ENCODE assay signal across 18 mouse cellular contexts in genomic region chr7:44253023-44253616, GRCm38 (mm10). TPM values are rescaled to one million over a fixed set of nuclear protein-coding genes. Genes with fewer than 3 reads are reported as not detected.
DNase-seq lines count a peak whose midpoint lies in the region; ATAC-seq and TF ChIP-seq lines count a peak whose summit lies in the region.
"Had no signal": no experiment of that assay in that cellular context is flagged by ENCODE, and none has a peak within 500 bp of the region (broad histone marks: within the 10 kb centered on the region; RNA-seq: fewer than 3 reads in every experiment).

No protein-coding gene starts in this region.

- no peak for TF ChIP-seq CTCF in CH12.LX (conservative IDR thresholded peaks at IDR 0.05 in 1 of 2, IDR thresholded peaks at IDR 0.05 in 1 of 2; ENCODE audit: low read depth in 2 of 2, low read length in 2 of 2)

- no peak; the same call in 1 of the 2 replicates for TF ChIP-seq POLR2A in CH12.LX (IDR thresholded peaks at IDR 0.05; ENCODE audit: low read depth, low read length)
- TF ChIP-seq POLR2A in limb, embryonic 14.5 days (IDR thresholded peaks at IDR 0.05; ENCODE audit: borderline replicate concordance, extremely low read depth, insufficient read depth, insufficient read length): no peak

- in situ Hi-C loops in CH12.LX (cut with MboI; ENCODE audit: low pct_ligation_motif_present, low pct_unique_long_range_greater_than_20kb, low sequenced_read_pairs): no loop called here

- no peak overlapping the region for H3K4me2 ChIP-seq in forebrain, embryonic 12.5 days
- no peak overlapping the region for H3K4me2 ChIP-seq in forebrain, embryonic 11.5 days (ENCODE audit: low read depth, low read length, severe bottlenecking)
- H3K4me2 ChIP-seq in CH12.LX (ENCODE audit: insufficient read depth, low read depth, poor library complexity, severe bottlenecking): no peak overlapping the region
- no peak overlapping the region for H3K4me2 ChIP-seq in limb, embryonic 14.5 days (replicated peaks; ENCODE audit: low read depth, low read length, severe bottlenecking)
- H3K4me2 ChIP-seq: heart, embryonic 13.5 days; neural tube, embryonic 12.5 days had no signal

- dilution Hi-C loops in CH12.LX (cut with MboI; ENCODE audit: extremely low pct_ligation_motif_present, extremely low pct_unique_long_range_greater_than_20kb, low sequenced_read_pairs): no loop called here

- peaks cover 4% of the 10 kb centered on the region for H3K79me2 ChIP-seq in CH12.LX (replicated peaks; ENCODE audit: control insufficient read depth, extremely low read depth, insufficient read depth, poor library complexity, severe bottlenecking)

- intact Hi-C loops in left cerebral cortex, postnatal 4 days (cut with DNase I): no loop called here
- intact Hi-C loops in heart, postnatal 36 days (cut with DNase I): no loop called here

- no peak for TF ChIP-seq EP300 in CH12.LX (IDR thresholded peaks at IDR 0.05; ENCODE audit: low read length)

- no peak overlapping the region for H3K9ac ChIP-seq in forebrain, embryonic 12.5 days
- H3K9ac ChIP-seq in forebrain, embryonic 11.5 days (ENCODE audit: low read length): no peak overlapping the region
- no peak overlapping the region for H3K9ac ChIP-seq in CH12.LX (ENCODE audit: insufficient read depth, low read depth)
- no peak overlapping the region for H3K9ac ChIP-seq in limb, embryonic 14.5 days (ENCODE audit: low read depth, low read length, severe bottlenecking)
- H3K9ac ChIP-seq: heart, embryonic 13.5 days; neural tube, embryonic 12.5 days had no signal

- no peaks in the 10 kb centered on the region for H3K27me3 ChIP-seq in forebrain, embryonic 12.5 days
- no peaks in the 10 kb centered on the region for H3K27me3 ChIP-seq in forebrain, embryonic 11.5 days (ENCODE audit: control insufficient read depth, insufficient read depth, low read length)
- peaks cover 1% of the 10 kb centered on the region for H3K27me3 ChIP-seq in CH12.LX (replicated peaks)
- no peaks in the 10 kb centered on the region for H3K27me3 ChIP-seq in limb, embryonic 14.5 days (ENCODE audit: control insufficient read depth, insufficient read depth, low read length)
- H3K27me3 ChIP-seq: heart, embryonic 13.5 days; neural tube, embryonic 12.5 days had no signal

- 71% methylated on average over 15 of the region's 15 CpGs for WGBS in forebrain, embryonic 12.5 days
- WGBS in forebrain, embryonic 11.5 days: 64% methylated on average over 15 of the region's 15 CpGs
- WGBS in limb, embryonic 14.5 days: 63% methylated on average over 15 of the region's 15 CpGs

- H3K27ac ChIP-seq in forebrain, embryonic 12.5 days: 0 out of 2 replicates have a peak overlapping the region, but pooled peaks have one; percentile 2
- H3K27ac ChIP-seq in forebrain, embryonic 11.5 days (ENCODE audit: low read depth, low read length): no peak overlapping the region
- no peak overlapping the region for H3K27ac ChIP-seq in CH12.LX (ENCODE audit: insufficient read depth, low read depth)
- H3K27ac ChIP-seq in limb, embryonic 14.5 days (replicated peaks; ENCODE audit: low read depth, low read length): no peak overlapping the region
- H3K27ac ChIP-seq: heart, embryonic 13.5 days; neural tube, embryonic 12.5 days had no signal

- no peak for DNase-seq in forebrain, embryonic 11.5 days (ENCODE audit: low spot score)
- DNase-seq in left cerebral cortex, postnatal 4 days: peak; percentile 22
- DNase-seq in left cerebral cortex, adult 18-20 months (ENCODE audit: low spot score in 2 of 2): no peak
- DNase-seq in CH12.LX (ENCODE audit: extremely low read depth): peak; percentile 11
- DNase-seq in limb, embryonic 14.5 days (ENCODE audit: low spot score): no peak
- DNase-seq in heart, postnatal 36 days: no peak
- DNase-seq: lung, adult 18-20 months had no signal

- H3K4me1 ChIP-seq in forebrain, embryonic 12.5 days: peaks cover 9% of the 10 kb centered on the region
- H3K4me1 ChIP-seq in forebrain, embryonic 11.5 days (replicated peaks; ENCODE audit: control insufficient read depth, insufficient read depth, low read length): no peaks in the 10 kb centered on the region; the same call in 1 of the 2 replicates
- H3K4me1 ChIP-seq in CH12.LX (ENCODE audit: control insufficient read depth in 1 of 2, insufficient read depth in 2 of 2): peaks cover 15 to 67% of the 10 kb centered on the region in 2 experiments
- 0 out of 2 replicates have a peak, but pooled peaks cover under 1% of the 10 kb centered on the region for H3K4me1 ChIP-seq in limb, embryonic 14.5 days (ENCODE audit: control insufficient read depth, insufficient read depth, low read length)

- no peak for TF ChIP-seq RAD21 in CH12.LX (IDR thresholded peaks at IDR 0.05; ENCODE audit: low read depth, low read length)

- H3K9me3 ChIP-seq in forebrain, embryonic 12.5 days: no peaks in the 10 kb centered on the region
- no peaks in the 10 kb centered on the region for H3K9me3 ChIP-seq in forebrain, embryonic 11.5 days (ENCODE audit: control insufficient read depth, low read length)
- no peaks in the 10 kb centered on the region for H3K9me3 ChIP-seq in CH12.LX (replicated peaks; ENCODE audit: low read length)
- H3K9me3 ChIP-seq in limb, embryonic 14.5 days (ENCODE audit: control insufficient read depth, low read length): no peaks in the 10 kb centered on the region
- H3K9me3 ChIP-seq: G1E; heart, embryonic 13.5 days; neural tube, embryonic 12.5 days had no signal

- no peak overlapping the region for H3K4me3 ChIP-seq in forebrain, embryonic 12.5 days (replicated peaks)
- H3K4me3 ChIP-seq in forebrain, embryonic 11.5 days (ENCODE audit: low read depth, low read length): no peak overlapping the region
- no peak overlapping the region for H3K4me3 ChIP-seq in CH12.LX (replicated peaks in 1 of 3; ENCODE audit: low read depth in 2 of 3, low read length in 2 of 3, poor library complexity in 1 of 3)
- no peak overlapping the region for H3K4me3 ChIP-seq in limb, embryonic 14.5 days (replicated peaks; ENCODE audit: low read length)
- H3K4me3 ChIP-seq: heart, embryonic 13.5 days; neural tube, embryonic 12.5 days had no signal

- H3K36me3 ChIP-seq in forebrain, embryonic 12.5 days (replicated peaks): peaks cover 67% of the 10 kb centered on the region
- peaks cover 10% of the 10 kb centered on the region; the same call in 1 of the 2 replicates for H3K36me3 ChIP-seq in forebrain, embryonic 11.5 days (ENCODE audit: control insufficient read depth, insufficient read depth, low read length)
- H3K36me3 ChIP-seq in CH12.LX (replicated peaks in 1 of 2; ENCODE audit: control insufficient read depth in 1 of 2, insufficient read depth in 1 of 2, low read length in 1 of 2): peaks cover 36 to 52% of the 10 kb centered on the region in 2 experiments
- H3K36me3 ChIP-seq in limb, embryonic 14.5 days (ENCODE audit: control insufficient read depth, insufficient read depth, low read length): peaks cover 48% of the 10 kb centered on the region

- no peak for ATAC-seq in forebrain, embryonic 12.5 days (ENCODE audit: low FRiP score)
- no peak for ATAC-seq in forebrain, embryonic 11.5 days (replicated peaks; ENCODE audit: low FRiP score)
- peak; percentile 21; the same call in 1 of the 2 replicates for ATAC-seq in limb, embryonic 14.5 days (ENCODE audit: low FRiP score, low read depth)
- ATAC-seq in erythroid progenitor cell, adult 5-6 weeks (replicated peaks; ENCODE audit: low FRiP score, poor library complexity, severe bottlenecking): no peak

RNA-seq across cellular contexts. Expression of gene Acp4, which starts 4.1 kb away (rescaled TPM):
- polyA plus RNA-seq in forebrain, embryonic 12.5 days (2016; fragmentation: Nextera tagmentation; extraction: Ambion mirVana): 0.11 and 0.17 TPM in 2 replicates
- 0.17 TPM in 1 of 2 replicates, not detected in the other for polyA plus RNA-seq in forebrain, embryonic 11.5 days (2014; fragmentation: Nextera tagmentation; extraction: Ambion mirVana)
- not detected for total RNA-seq in left cerebral cortex, postnatal 4 days (2021)
- not detected for total RNA-seq in left cerebral cortex, adult 18-20 months (2021)
- total RNA-seq in CH12.LX (2012; rRNA removed) (0.08 TPM in 1 of 2 replicates, not detected in the other), CH12.LX (2014; rRNA removed) (not detected in 2 replicates)
- polyA plus RNA-seq in CH12.LX (2012; ENCODE audit: insufficient read length, low read depth): 0.33 and 0.57 TPM in 2 replicates
- 0.09 and 0.25 TPM in 2 replicates for polyA plus RNA-seq in limb, embryonic 14.5 days (2012; rRNA removed)
- polyA plus RNA-seq in limb, embryonic 14.5 days (2014; fragmentation: Nextera tagmentation; extraction: Ambion mirVana): 0.11 and 0.25 TPM in 2 replicates
- total RNA-seq in erythroid progenitor cell, adult 5-6 weeks (2015; ENCODE audit: low replicate concordance): not detected in 2 replicates
- total RNA-seq in erythroid progenitor cell, adult 5-6 weeks (2017; ENCODE audit: low replicate concordance): not detected in 2 replicates
- total RNA-seq in heart, postnatal 36 days (2021): not detected
- total RNA-seq: adrenal gland, postnatal 4 days; common myeloid progenitor, adult 5-6 weeks; G1E; gastrocnemius, adult 8-10 months; megakaryocyte-erythroid progenitor cell, adult 5-6 weeks had no signal
- polyA plus RNA-seq: G1E; heart, embryonic 13.5 days; large intestine, adult 2 months; neural tube, embryonic 12.5 days had no signal

RNA-seq across cellular contexts. Expression of gene 2410002F23Rik, which starts 6.6 kb away (rescaled TPM):
- 195 and 203 TPM in 2 replicates for polyA plus RNA-seq in forebrain, embryonic 12.5 days (2016; fragmentation: Nextera tagmentation; extraction: Ambion mirVana)
- 167 and 178 TPM in 2 replicates for polyA plus RNA-seq in forebrain, embryonic 11.5 days (2014; fragmentation: Nextera tagmentation; extraction: Ambion mirVana)
- total RNA-seq in left cerebral cortex, postnatal 4 days (2021): 100 to 1,000 TPM; 169 to 191 TPM
- 10 to 100 TPM; 68.6 to 71.1 TPM for total RNA-seq in left cerebral cortex, adult 18-20 months (2021)
- total RNA-seq in CH12.LX (2012; rRNA removed) (44.4 and 64.0 TPM in 2 replicates), CH12.LX (2014; rRNA removed) (67.0 and 69.6 TPM in 2 replicates)
- polyA plus RNA-seq in CH12.LX (2012; ENCODE audit: insufficient read length, low read depth): 91.0 and 96.1 TPM in 2 replicates
- polyA plus RNA-seq in limb, embryonic 14.5 days (2012; rRNA removed): 315 and 368 TPM in 2 replicates
- 163 and 170 TPM in 2 replicates for polyA plus RNA-seq in limb, embryonic 14.5 days (2014; fragmentation: Nextera tagmentation; extraction: Ambion mirVana)
- total RNA-seq in erythroid progenitor cell, adult 5-6 weeks (2015; ENCODE audit: low replicate concordance): 16.6 and 17.6 TPM in 2 replicates
- 9.2 and 11.4 TPM in 2 replicates for total RNA-seq in erythroid progenitor cell, adult 5-6 weeks (2017; ENCODE audit: low replicate concordance)
- 10 to 100 TPM; 11.2 to 19.7 TPM for total RNA-seq in heart, postnatal 36 days (2021)

RNA-seq across cellular contexts. Expression of gene 1700028J19Rik, which starts 6.6 kb away (rescaled TPM):
- polyA plus RNA-seq in forebrain, embryonic 12.5 days (2016; fragmentation: Nextera tagmentation; extraction: Ambion mirVana): 1.1 and 1.3 TPM in 2 replicates
- 0.99 and 1.3 TPM in 2 replicates for polyA plus RNA-seq in forebrain, embryonic 11.5 days (2014; fragmentation: Nextera tagmentation; extraction: Ambion mirVana)
- total RNA-seq in left cerebral cortex, postnatal 4 days (2021): under 1 TPM; 0.64 to 0.82 TPM
- total RNA-seq in left cerebral cortex, adult 18-20 months (2021): 1 to 10 TPM; 1.1 to 1.2 TPM
- 0.25 and 0.38 TPM in 2 replicates for total RNA-seq in CH12.LX (2012; rRNA removed)
- total RNA-seq in CH12.LX (2014; rRNA removed): 0.36 and 0.44 TPM in 2 replicates
- 0.60 and 0.86 TPM in 2 replicates for polyA plus RNA-seq in CH12.LX (2012; ENCODE audit: insufficient read length, low read depth)
- 1.3 and 1.4 TPM in 2 replicates for polyA plus RNA-seq in limb, embryonic 14.5 days (2012; rRNA removed)
- 0.53 and 1.3 TPM in 2 replicates for polyA plus RNA-seq in limb, embryonic 14.5 days (2014; fragmentation: Nextera tagmentation; extraction: Ambion mirVana)
- not detected in 2 replicates for total RNA-seq in erythroid progenitor cell, adult 5-6 weeks (2015; ENCODE audit: low replicate concordance)
- 0.90 and 2.2 TPM in 2 replicates for total RNA-seq in erythroid progenitor cell, adult 5-6 weeks (2017; ENCODE audit: low replicate concordance)
- under 1 TPM; 0.58 to 0.70 TPM for total RNA-seq in heart, postnatal 36 days (2021)
- total RNA-seq: gastrocnemius, adult 8-10 months; megakaryocyte-erythroid progenitor cell, adult 5-6 weeks had no signal

RNA-seq across cellular contexts. Expression of gene Gm15517, which starts 8.1 kb away (rescaled TPM):
- polyA plus RNA-seq in forebrain, embryonic 12.5 days (2016; fragmentation: Nextera tagmentation; extraction: Ambion mirVana): not detected in 2 replicates
- polyA plus RNA-seq in forebrain, embryonic 11.5 days (2014; fragmentation: Nextera tagmentation; extraction: Ambion mirVana): not detected in 2 replicates
- total RNA-seq in left cerebral cortex, postnatal 4 days (2021): not detected
- not detected for total RNA-seq in left cerebral cortex, adult 18-20 months (2021)
- not detected in 2 replicates for total RNA-seq in CH12.LX (2012; rRNA removed)
- total RNA-seq in CH12.LX (2014; rRNA removed): not detected in 2 replicates
- polyA plus RNA-seq in CH12.LX (2012; ENCODE audit: insufficient read length, low read depth): not detected in 2 replicates
- polyA plus RNA-seq in limb, embryonic 14.5 days (2012; rRNA removed): not detected in 2 replicates
- not detected in 2 replicates for polyA plus RNA-seq in limb, embryonic 14.5 days (2014; fragmentation: Nextera tagmentation; extraction: Ambion mirVana)
- total RNA-seq in erythroid progenitor cell, adult 5-6 weeks (2015; ENCODE audit: low replicate concordance): not detected in 2 replicates
- total RNA-seq in erythroid progenitor cell, adult 5-6 weeks (2017; ENCODE audit: low replicate concordance): not detected in 2 replicates
- not detected for total RNA-seq in heart, postnatal 36 days (2021)
- total RNA-seq: adrenal gland, postnatal 4 days; common myeloid progenitor, adult 5-6 weeks; G1E; gastrocnemius, adult 8-10 months; megakaryocyte-erythroid progenitor cell, adult 5-6 weeks had no signal
- polyA plus RNA-seq: G1E; heart, embryonic 13.5 days; large intestine, adult 2 months; neural tube, embryonic 12.5 days; thymus, postnatal 0 days had no signal

RNA-seq across cellular contexts. Expression of gene Gm36864, which starts 17.1 kb away (rescaled TPM):
- not detected in 2 replicates for polyA plus RNA-seq in forebrain, embryonic 12.5 days (2016; fragmentation: Nextera tagmentation; extraction: Ambion mirVana)
- polyA plus RNA-seq in forebrain, embryonic 11.5 days (2014; fragmentation: Nextera tagmentation; extraction: Ambion mirVana): not detected in 2 replicates
- not detected for total RNA-seq in left cerebral cortex, postnatal 4 days (2021)
- not detected for total RNA-seq in left cerebral cortex, adult 18-20 months (2021)
- total RNA-seq in CH12.LX (2012; rRNA removed) (not detected in 2 replicates), CH12.LX (2014; rRNA removed) (not detected in 2 replicates)
- 0.16 TPM in 1 of 2 replicates, not detected in the other for polyA plus RNA-seq in CH12.LX (2012; ENCODE audit: insufficient read length, low read depth)
- not detected in 2 replicates for polyA plus RNA-seq in limb, embryonic 14.5 days (2012; rRNA removed)
- not detected in 2 replicates for polyA plus RNA-seq in limb, embryonic 14.5 days (2014; fragmentation: Nextera tagmentation; extraction: Ambion mirVana)
- not detected in 2 replicates for total RNA-seq in erythroid progenitor cell, adult 5-6 weeks (2015; ENCODE audit: low replicate concordance)
- not detected in 2 replicates for total RNA-seq in erythroid progenitor cell, adult 5-6 weeks (2017; ENCODE audit: low replicate concordance)
- total RNA-seq in heart, postnatal 36 days (2021): not detected
- total RNA-seq: adrenal gland, postnatal 4 days; common myeloid progenitor, adult 5-6 weeks; gastrocnemius, adult 8-10 months; megakaryocyte-erythroid progenitor cell, adult 5-6 weeks had no signal
- polyA plus RNA-seq: G1E; neural tube, embryonic 12.5 days; thymus, postnatal 0 days had no signal

Comparison
In these comparisons a context has a peak if more than half of its experiments do, and no peak if none do; other contexts are left out.
1. DNase-seq: peak in left cerebral cortex, postnatal 4 days (single experiment) and CH12.LX (single experiment); none in forebrain, embryonic 11.5 days (single experiment), left cerebral cortex, adult 18-20 months (0 of 2), limb, embryonic 14.5 days (single experiment) and heart, postnatal 36 days (0 of 2).